Mouse (Mus musculus): ENCODE data around the gene Rpp21. TPM values are rescaled to one million over a fixed set of nuclear protein-coding genes. Genes with fewer than 3 reads are reported as not detected.
"Not testable (repeated sequence)": the region's sequence is repeated elsewhere in the genome, so short reads cannot be mapped to it uniquely, and the experiment has no call there.

Gene Rpp21
- polyA plus RNA-seq, 1 experiment: 81.8 TPM

DNA sequence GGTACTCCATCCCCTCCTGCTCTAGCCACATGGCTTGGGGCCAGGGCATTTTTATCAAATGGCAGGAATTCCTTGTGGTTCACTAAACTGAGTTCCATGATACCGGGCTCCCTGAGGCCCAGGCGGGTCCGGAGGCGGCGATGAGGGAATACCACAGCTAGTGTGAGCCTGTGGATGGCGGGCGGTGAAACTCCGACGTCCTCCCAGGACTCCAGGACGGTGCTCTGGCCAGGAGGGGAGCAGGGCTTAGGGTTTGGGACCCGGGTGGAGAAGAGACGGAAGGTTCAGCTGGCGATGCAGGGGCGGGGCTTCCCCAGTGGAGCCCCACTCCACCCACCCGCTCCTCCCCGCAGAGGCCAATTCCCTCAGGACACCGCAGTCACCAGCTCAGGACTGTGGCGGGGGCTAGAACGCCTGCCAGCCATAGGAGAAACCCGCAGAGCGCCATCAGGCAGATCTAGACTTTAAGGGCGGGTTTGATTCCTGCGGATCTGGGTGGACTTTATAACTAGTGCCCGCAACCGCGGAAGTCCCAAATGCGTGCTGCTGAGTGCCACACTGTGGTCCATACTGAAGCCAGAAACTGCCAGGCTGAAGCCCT is 20.4 kb downstream of the Rpp21 start:
- peaks cover 10% of the 10 kb centered on the region for H3K4me1 ChIP-seq
- peaks cover 49% of the 10 kb centered on the region for H3K27me3 ChIP-seq (replicated peaks)
- H3K36me3 ChIP-seq (replicated peaks; ENCODE audit: low read length): no peaks in the 10 kb centered on the region
- TF ChIP-seq GATA1 (IDR thresholded peaks at IDR 0.05; ENCODE audit: borderline replicate concordance, low read length) (no peak), FLI1 (IDR thresholded peaks at IDR 0.05; ENCODE audit: low read length) (no peak)
- peaks cover 7% of the 10 kb centered on the region; the same call in 1 of the 2 replicates for H3K9me3 ChIP-seq
- peak overlapping the region; percentile 75 for H3K4me3 ChIP-seq (replicated peaks)

DNA sequence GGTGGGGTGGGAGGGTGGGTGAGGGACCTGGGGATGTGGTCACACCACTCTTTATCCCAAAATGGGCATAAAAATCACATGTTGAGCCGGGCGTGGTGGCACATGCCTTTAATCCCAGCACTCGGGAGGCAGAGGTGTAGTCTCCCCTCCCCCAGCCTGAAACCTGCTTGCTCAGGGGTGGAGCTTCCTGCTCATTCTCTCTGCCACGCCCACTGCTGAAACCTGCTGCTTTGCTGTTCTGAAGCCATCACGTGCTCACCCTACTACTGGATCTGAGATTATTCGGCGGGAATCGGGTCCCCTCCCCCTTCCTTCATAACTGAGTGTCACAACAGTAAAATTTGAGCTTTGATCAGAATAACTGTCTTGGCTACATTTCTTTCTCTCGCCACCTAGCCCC is 22.6 kb downstream of the Rpp21 start:
- H3K27me3 ChIP-seq (replicated peaks): peaks cover 51% of the 10 kb centered on the region
- not testable (repeated sequence) for H3K4me1 ChIP-seq

DNA sequence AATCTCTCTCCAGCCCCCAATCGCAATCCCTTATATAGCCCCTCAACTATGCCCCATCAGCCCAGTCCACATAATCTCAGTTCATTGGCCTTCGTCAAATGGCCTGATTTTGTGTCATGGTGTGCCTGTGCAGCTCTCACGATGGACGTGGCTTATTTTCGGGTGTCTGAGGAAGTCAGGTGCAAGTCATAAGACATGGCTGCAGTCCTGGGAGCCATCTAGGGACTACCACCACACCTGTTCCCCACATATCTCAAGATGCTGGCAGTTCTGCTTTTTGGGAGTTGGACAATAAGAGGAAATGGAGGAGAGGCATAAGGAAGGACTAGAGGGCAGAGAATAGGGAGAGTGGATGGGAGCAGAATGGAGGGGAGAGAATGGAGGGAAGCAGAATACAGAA is 24.3 kb downstream of the Rpp21 start:
- no peaks in the 10 kb centered on the region for H3K36me3 ChIP-seq (replicated peaks; ENCODE audit: low read length)
- no peak overlapping the region for H3K4me3 ChIP-seq (replicated peaks)
- peaks cover 7% of the 10 kb centered on the region; the same call in 1 of the 2 replicates for H3K9me3 ChIP-seq
- TF ChIP-seq FLI1 (IDR thresholded peaks at IDR 0.05; ENCODE audit: low read length): no peak
- TF ChIP-seq GATA1 (IDR thresholded peaks at IDR 0.05; ENCODE audit: borderline replicate concordance, low read length): no peak
- H3K27me3 ChIP-seq (replicated peaks): peaks cover 51% of the 10 kb centered on the region
- peaks cover 14% of the 10 kb centered on the region for H3K4me1 ChIP-seq

More for the DNA sequence above, 22.6 kb downstream of the Rpp21 start:
- H3K4me3 ChIP-seq (replicated peaks); H3K9me3 ChIP-seq; H3K36me3 ChIP-seq (replicated peaks; ENCODE audit: low read length): not testable (repeated sequence)

DNA sequence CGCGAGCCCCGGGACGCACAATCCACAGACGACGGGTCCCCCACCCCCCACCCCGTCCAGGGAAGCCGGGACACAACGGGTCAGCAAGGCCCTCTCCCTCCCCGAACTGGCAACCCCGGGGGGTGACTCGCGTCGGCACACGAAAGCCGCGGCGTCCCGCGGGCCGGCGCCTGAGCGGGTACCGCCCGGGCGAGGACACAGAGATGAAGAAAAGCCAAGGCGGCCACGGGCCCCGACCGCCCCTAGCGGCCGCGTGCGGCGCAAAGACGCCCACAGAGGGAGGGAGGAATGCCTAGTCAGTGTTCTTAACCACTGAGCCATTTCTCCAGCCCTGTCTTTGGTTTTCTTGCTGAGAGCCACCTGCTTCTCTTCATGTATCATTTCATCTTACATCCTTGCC is 26.6 kb downstream of the Rpp21 start:
- Histone ChIP-seq H3K27me3 (replicated peaks) (peaks cover 33% of the 10 kb centered on the region), H3K4me1 (peaks cover 6% of the 10 kb centered on the region; the same call in 1 of the 2 replicates), H3K4me3 (replicated peaks) (peak overlapping the region; percentile 0), H3K36me3 (replicated peaks; ENCODE audit: low read length) (no peaks in the 10 kb centered on the region), H3K9me3 (peaks cover 7% of the 10 kb centered on the region; the same call in 1 of the 2 replicates)
- TF ChIP-seq GATA1 (IDR thresholded peaks at IDR 0.05; ENCODE audit: borderline replicate concordance, low read length): no peak
- no peak for TF ChIP-seq FLI1 (IDR thresholded peaks at IDR 0.05; ENCODE audit: low read length)

DNA sequence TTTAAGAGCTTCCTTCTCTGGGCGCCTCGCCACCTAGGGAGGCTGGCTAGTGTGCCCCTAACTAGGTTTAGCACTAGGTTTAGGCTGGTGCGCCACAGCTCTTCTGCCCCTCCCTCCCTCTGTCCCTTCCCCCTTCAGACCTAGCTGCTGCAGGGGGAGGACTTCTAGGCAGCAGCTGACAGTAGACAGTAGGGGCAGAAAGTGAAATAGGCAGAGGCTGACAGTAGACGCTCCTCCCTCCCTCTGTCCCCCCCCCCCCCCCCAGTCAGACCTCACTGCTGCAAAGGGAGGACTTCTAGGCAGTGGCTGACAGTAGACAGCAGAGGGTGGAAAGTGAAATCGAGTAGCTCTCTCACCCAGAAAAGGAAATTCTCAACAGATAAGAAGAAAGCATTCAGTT is 28.8 kb downstream of the Rpp21 start:
- Histone ChIP-seq H3K27me3 (replicated peaks) (peaks cover 34% of the 10 kb centered on the region), H3K9me3 (peaks cover 7% of the 10 kb centered on the region; the same call in 1 of the 2 replicates), H3K36me3 (replicated peaks; ENCODE audit: low read length) (no peaks in the 10 kb centered on the region), H3K4me3 (replicated peaks) (peak overlapping the region; percentile 56), H3K4me1 (peaks cover 6% of the 10 kb centered on the region; the same call in 1 of the 2 replicates)
- TF ChIP-seq FLI1 (IDR thresholded peaks at IDR 0.05; ENCODE audit: low read length) (no peak), GATA1 (IDR thresholded peaks at IDR 0.05; ENCODE audit: borderline replicate concordance, low read length) (no peak)

DNA sequence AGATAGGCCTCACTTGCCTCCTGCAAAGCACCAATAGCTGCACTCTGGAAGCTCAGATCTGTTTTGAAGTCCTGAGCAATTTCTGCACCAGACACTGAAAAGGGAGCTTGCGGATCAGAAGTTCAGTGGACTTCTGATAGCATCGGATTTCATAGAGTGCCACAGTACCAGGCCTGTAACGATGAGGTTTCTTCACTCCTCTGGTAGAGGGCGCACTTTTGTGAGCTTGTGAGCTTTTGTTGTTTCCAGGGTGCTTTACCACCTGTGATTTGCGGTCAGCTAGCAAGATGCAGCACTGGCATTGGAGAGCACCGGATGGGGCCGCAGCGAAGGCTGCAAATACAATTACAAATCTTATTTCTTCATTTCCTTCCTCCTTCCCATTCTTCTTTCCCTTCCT is 30.9 kb downstream of the Rpp21 start:
- TF ChIP-seq GATA1 (IDR thresholded peaks at IDR 0.05; ENCODE audit: borderline replicate concordance, low read length) (no peak), FLI1 (IDR thresholded peaks at IDR 0.05; ENCODE audit: low read length) (no peak)
- no peaks in the 10 kb centered on the region for H3K9me3 ChIP-seq
- peaks cover 29% of the 10 kb centered on the region for H3K27me3 ChIP-seq (replicated peaks)
- H3K4me3 ChIP-seq (replicated peaks): no peak overlapping the region
- H3K4me1 ChIP-seq: peaks cover 6% of the 10 kb centered on the region; the same call in 1 of the 2 replicates
- H3K36me3 ChIP-seq (replicated peaks; ENCODE audit: low read length): no peaks in the 10 kb centered on the region

DNA sequence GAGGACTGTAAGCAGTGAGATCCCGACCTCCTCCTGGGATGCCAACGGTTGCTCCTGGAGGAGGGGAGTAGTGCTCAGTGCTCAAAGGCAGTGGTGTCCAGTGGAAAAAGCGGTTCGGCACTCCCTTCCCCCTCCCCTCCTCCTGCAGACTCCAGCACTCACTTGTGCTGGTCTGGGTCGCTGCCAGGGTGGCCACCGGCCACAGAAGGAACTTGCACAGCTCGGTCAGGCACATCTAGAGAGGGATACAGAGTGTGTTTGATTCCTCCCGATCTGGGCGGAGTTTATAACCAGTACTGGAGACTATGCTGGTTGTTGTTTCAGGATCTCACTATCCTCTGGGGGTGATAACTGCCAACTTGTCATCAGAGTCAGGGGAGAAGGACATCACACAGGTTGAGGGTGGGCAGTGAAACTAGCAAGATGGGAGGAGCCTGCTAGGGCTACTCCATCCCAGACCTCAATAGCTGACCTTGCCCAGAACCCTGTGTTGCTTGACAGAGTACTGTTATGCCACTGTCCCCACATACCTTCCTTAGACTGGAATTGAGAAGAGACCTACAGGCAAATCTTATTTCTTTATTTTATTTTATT is 32.5 kb downstream of the Rpp21 start:
- no peaks in the 10 kb centered on the region for H3K9me3 ChIP-seq
- TF ChIP-seq GATA1 (IDR thresholded peaks at IDR 0.05; ENCODE audit: borderline replicate concordance, low read length): no peak
- TF ChIP-seq FLI1 (IDR thresholded peaks at IDR 0.05; ENCODE audit: low read length): no peak
- H3K4me3 ChIP-seq (replicated peaks): no peak overlapping the region
- H3K4me1 ChIP-seq: peaks cover 6% of the 10 kb centered on the region; the same call in 1 of the 2 replicates
- H3K27me3 ChIP-seq (replicated peaks): peaks cover 30% of the 10 kb centered on the region
- no peaks in the 10 kb centered on the region for H3K36me3 ChIP-seq (replicated peaks; ENCODE audit: low read length)

DNA sequence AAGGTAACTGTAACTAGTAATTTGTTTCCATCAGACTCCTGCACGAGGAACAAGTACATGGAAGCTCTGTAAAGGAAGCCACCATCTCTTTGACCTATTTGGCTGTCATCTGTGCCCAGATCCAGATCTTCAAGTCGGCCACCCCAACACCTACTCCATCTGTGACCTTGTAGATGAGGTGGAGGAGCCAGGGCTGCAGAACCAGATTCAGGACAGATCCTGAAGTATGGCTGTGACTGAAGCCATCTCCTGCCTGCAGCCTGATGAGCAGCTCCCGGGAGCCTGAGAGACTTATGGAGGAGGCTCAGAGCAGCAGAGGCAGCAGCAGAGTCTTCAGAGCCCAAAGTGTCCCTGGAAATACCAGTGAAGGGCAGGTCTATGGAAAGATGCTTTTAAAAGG is 33.4 kb downstream of the Rpp21 start:
- TF ChIP-seq GATA1 (IDR thresholded peaks at IDR 0.05; ENCODE audit: borderline replicate concordance, low read length) (no peak), FLI1 (IDR thresholded peaks at IDR 0.05; ENCODE audit: low read length) (no peak)
- H3K27me3 ChIP-seq (replicated peaks): peaks cover 35% of the 10 kb centered on the region

DNA sequence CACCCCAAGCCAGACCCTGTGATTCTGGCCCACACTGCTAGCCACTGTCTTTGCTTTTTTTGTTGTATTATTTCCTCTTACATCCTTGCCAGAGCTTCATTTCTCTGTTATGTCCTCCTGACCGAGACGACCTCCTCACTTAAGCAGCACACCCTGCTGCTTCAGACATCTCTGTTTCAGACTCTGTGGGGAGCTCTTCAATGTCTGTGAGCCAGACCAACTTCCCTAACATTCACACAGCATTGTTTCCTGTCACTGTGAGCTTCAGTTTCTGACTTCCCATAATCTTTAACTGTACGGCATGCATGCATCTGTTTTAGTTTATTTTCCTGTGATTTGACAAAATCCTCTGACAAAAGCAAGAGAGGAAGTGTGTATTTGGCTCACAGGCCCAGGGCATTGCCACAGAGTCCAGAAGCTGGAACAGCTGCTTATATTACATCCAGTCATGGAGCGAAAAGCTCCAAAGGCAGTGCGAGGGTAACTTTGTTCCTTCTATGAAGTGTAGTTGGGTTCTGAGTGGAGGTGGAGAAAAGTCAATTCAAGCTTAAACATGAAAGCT is 39.2 kb downstream of the Rpp21 start:
- H3K27me3 ChIP-seq (replicated peaks): peaks cover 64% of the 10 kb centered on the region
- TF ChIP-seq GATA1 (IDR thresholded peaks at IDR 0.05; ENCODE audit: borderline replicate concordance, low read length): no peak
- TF ChIP-seq FLI1 (IDR thresholded peaks at IDR 0.05; ENCODE audit: low read length): no peak
- no peak overlapping the region for H3K4me3 ChIP-seq (replicated peaks)
- no peaks in the 10 kb centered on the region for H3K36me3 ChIP-seq (replicated peaks; ENCODE audit: low read length)
- H3K9me3 ChIP-seq: no peaks in the 10 kb centered on the region
- peaks cover 10% of the 10 kb centered on the region for H3K4me1 ChIP-seq

More for the DNA sequence above, 33.4 kb downstream of the Rpp21 start:
- no peaks in the 10 kb centered on the region for H3K36me3 ChIP-seq (replicated peaks; ENCODE audit: low read length)
- H3K4me1 ChIP-seq: peaks cover 6% of the 10 kb centered on the region; the same call in 1 of the 2 replicates
- H3K4me3 ChIP-seq (replicated peaks): no peak overlapping the region
- H3K9me3 ChIP-seq: no peaks in the 10 kb centered on the region

DNA sequence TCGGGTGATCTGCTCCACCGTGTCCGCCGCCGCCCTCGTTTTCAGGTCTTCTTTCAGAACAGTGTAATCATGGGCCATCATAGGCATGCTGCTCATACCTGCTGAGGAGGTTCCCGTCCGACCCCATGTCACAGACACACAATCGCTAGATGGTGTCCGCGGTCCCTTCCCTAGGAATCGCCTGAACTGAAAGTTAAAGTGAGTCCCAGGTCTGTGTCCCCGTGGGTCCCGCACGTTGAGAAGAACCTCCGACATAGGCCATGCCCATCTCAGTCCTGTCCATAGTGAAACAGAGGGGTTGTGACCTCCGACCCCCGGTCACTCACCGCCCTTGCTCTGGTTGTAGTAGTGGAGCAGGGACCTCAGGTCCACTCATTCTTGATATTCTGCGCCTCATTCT is 42.3 kb downstream of the Rpp21 start:
- H3K4me1 ChIP-seq: peaks cover 10% of the 10 kb centered on the region
- TF ChIP-seq FLI1 (IDR thresholded peaks at IDR 0.05; ENCODE audit: low read length): no peak
- no peak for TF ChIP-seq GATA1 (IDR thresholded peaks at IDR 0.05; ENCODE audit: borderline replicate concordance, low read length)
- H3K36me3 ChIP-seq (replicated peaks; ENCODE audit: low read length): no peaks in the 10 kb centered on the region
- peak overlapping the region; percentile 77 for H3K4me3 ChIP-seq (replicated peaks)
- H3K27me3 ChIP-seq (replicated peaks): peaks cover 82% of the 10 kb centered on the region
- H3K9me3 ChIP-seq: no peaks in the 10 kb centered on the region
